Mouse (Mus musculus) CH12F3 (cell line): ENCODE measurements around the gene Gm13023.
"Not testable (repeated sequence)": the region's sequence is repeated elsewhere in the genome, so short reads cannot be mapped to it uniquely, and the experiment has no call there.

ENCODE experiments used
- in situ Hi-C: fragments of 300-500 bp; cut with MboI; formaldehyde crosslinking; loops from 2 replicates; pipeline ENCODE4 v1.14.3; 2020; ENCODE audit warnings: low sequenced_read_pairs

The Gm13023 gene

DNA sequence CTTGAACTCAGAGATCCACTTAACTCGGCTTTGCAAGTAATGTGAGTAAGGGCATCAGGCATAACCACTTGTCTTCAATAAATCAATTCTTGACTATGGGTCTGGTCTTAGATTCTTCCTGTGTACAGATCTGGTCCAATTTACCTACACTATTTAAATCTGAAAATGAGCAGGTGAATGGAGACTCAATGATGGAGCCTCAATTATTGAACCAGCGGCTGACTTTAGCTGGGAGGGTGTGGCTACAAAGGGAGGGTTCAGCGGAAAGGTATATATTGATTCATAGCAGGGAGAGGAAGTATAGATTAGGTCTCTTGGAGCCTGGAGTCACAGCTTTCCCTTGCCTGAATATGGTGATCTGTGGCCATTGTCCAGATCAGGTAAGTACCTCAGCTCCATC lies at the start of gene Gm13023:
Gm13023 (plus strand) TSS at position 301 of the 400 bp plus-strand sequence.
- in situ Hi-C loops = not testable (repeated sequence)

- in situ Hi-C loops = no loop called here
These were observed 26.8 kb downstream of the Gm13023 start, which contains the start of gene Gm13084 for GRCm38 (mm10) chr4:143815993-143816392. Gene Gm13084, minus strand, starts transcription at chr4:143816093.
